15 mouse cellular contexts compared by ENCODE assay signal in the genomic region with DNA sequence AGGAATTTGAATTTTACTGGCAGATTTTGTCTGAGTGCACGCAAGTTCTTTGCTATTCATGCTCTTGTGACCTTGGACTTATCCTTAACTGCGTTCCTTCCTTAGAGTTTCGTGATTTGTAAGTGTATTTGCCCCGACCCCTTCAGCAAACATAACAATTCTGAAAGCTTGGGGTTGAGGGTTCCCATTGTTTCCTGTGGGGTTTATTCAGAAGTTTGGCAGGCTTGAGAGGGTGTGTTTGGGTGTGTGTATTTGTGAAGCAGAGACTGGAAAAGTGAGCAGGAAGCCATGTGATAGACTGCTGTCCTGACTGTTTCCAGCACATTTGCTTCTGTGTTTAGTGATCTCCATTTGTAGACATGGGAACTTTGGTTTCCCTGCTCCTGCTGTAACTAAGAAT.
"Had no signal": no experiment of that assay in that cellular context is flagged by ENCODE, and none has a peak within 500 bp of the region (broad histone marks: within the 10 kb centered on the region; RNA-seq: fewer than 3 reads in every experiment).

No protein-coding gene starts in this region.

- H3K9ac ChIP-seq: liver, embryonic 15.5 days; midbrain, embryonic 15.5 days; neural tube, embryonic 12.5 days had no signal

- H3K4me3 ChIP-seq: left cerebral cortex, adult 2 months; limb, embryonic 10.5 days; liver, embryonic 15.5 days; megakaryocyte, embryonic 14.5 days; midbrain, embryonic 15.5 days; neural tube, embryonic 12.5 days had no signal

- H3K4me2 ChIP-seq: liver, embryonic 11.5 days; liver, embryonic 15.5 days; midbrain, embryonic 11.5 days; midbrain, embryonic 15.5 days; neural tube, embryonic 12.5 days had no signal

- H3K27ac ChIP-seq: left cerebral cortex, adult 2 months; limb, embryonic 10.5 days; liver, embryonic 15.5 days; macrophage; midbrain, embryonic 15.5 days; neural tube, embryonic 12.5 days had no signal

- H3K27me3 ChIP-seq: liver, embryonic 15.5 days; megakaryocyte, embryonic 14.5 days; midbrain, embryonic 15.5 days; neural tube, embryonic 12.5 days had no signal

- H3K4me1 ChIP-seq: limb, embryonic 10.5 days; liver, embryonic 15.5 days; midbrain, embryonic 15.5 days; neural tube, embryonic 12.5 days had no signal

- ATAC-seq: lung, postnatal 0 days; midbrain, embryonic 15.5 days had no signal

- H3K9me3 ChIP-seq: limb, embryonic 10.5 days; liver, embryonic 15.5 days; megakaryocyte, embryonic 14.5 days; midbrain, embryonic 15.5 days; neural tube, embryonic 12.5 days had no signal

- DNase-seq: kidney, adult 18-20 months; kidney, postnatal 14 days; lung, adult 2 months; thymus, adult 18-20 months; thymus, postnatal 25 days had no signal
